Mouse (Mus musculus) olfactory bulb, adult 2 months (tissue): ENCODE measurements at regions not wholly inside any gene's neighbourhood (a gene's known extent, or its start where the extent isn't known, plus 50 kb on each side); places are given as distances from the start of the nearest gene placed in this dataset.

ENCODE experiments used
- CTCF ChIP-seq: fragments of 200-500 bp; IDR thresholded peaks from 2 replicates; pipeline ENCODE4 v1.5.1; 2012; ENCODE audit warnings: low read depth, mild to moderate bottlenecking, low read length, moderate library complexity; ENCODE audit not compliant: insufficient read depth
- POLR2A ChIP-seq: fragments of 200-500 bp; IDR thresholded peaks from 2 replicates; pipeline ENCODE4 v1.6.1; 2012; ENCODE audit warnings: mild to moderate bottlenecking, low read depth, low read length, moderate library complexity; ENCODE audit not compliant: insufficient read depth

DNA sequence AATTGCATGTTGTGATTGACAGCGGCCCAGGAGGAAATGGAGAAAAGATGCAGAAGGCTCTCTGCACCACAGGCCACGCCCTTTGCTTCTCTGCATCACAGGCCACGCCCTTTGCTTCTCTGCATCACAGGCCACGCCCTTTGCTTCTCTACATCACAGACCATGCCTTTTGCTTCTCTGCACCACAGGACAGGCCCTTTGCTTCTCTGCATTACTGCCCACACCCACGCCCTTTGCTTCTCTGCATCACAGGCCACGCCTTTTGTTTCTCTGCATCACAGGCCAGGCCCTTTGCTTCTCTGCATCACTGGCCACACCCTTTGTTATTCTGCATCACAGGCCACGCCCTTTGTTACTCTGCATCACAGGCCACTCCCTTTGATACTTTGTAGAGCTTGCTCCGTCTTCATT, 82.7 kb downstream of the Dyrk2 start:
- no peak for TF ChIP-seq CTCF
- no peak for TF ChIP-seq POLR2A
